Mouse (Mus musculus) frontal cortex, postnatal 25 days (tissue): ENCODE data around the gene Mto1.
"Not testable (repeated sequence)": the region's sequence is repeated elsewhere in the genome, so short reads cannot be mapped to it uniquely, and the experiment has no call there.

Experiments
- DNase-seq, 2 experiments: peaks; one replicate each; pipeline ENCODE4 v3.0.0; 2022; ENCODE audit warnings: low spot score in 2 of 2

Gene Mto1

GRCm38 (mm10) chr9:78475873-78476272, 27.9 kb downstream of the Mto1 start:
- DNase-seq, result no peak

DNA sequence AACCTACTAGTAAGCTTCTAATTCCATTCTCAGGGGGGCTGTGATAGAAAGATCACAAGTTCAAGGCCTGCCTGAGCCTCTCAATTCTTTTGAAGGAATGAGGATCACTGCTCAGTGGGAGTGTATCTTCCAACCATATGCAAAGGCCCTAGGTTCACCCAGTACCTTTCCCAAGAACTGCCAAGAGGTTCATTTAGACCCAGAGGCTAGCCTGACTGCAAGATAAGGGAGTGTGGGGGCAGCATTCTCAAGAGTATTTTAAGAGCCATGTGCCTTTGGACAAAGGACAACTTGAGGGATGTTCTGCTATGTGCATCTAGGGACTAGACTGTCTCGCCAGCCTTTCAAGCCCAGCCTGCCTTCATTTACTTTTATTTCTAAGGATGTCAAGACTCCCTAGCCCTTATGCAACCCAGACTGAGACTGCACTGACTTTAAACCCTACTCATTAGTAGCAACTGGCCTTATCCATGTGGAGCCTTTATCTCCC, 28.6 kb downstream of the Mto1 start:
- DNase-seq, result no peak

DNA sequence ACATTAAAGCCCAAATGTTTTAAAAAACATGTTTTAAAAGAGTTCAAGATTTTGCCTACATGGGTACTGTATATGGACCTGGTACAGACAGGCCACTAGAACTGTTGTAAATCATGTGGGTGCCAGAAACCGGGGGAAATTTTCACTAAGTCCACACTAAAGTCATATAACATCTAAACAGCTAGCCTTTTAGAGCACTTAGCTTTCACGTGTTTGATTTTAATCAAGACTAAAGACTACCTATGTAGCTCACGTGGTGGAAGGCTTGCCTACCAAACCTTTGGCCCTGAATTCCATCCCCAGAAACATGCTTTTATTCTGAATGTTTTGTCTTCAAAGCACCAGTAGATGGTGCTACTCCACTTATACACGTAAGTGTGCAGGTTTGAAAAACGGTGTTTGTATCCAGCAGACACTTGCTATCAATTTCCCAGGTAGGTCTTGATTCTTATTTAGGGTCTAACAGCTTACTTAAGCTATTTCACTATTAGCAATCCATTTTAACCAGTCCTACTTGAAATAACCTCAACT, 29.1 kb downstream of the Mto1 start:
- no peak for DNase-seq

- not testable (repeated sequence) for DNase-seq
Measured at GRCm38 (mm10) chr9:78478009-78478605, 30.1 kb downstream of the Mto1 start.

DNA sequence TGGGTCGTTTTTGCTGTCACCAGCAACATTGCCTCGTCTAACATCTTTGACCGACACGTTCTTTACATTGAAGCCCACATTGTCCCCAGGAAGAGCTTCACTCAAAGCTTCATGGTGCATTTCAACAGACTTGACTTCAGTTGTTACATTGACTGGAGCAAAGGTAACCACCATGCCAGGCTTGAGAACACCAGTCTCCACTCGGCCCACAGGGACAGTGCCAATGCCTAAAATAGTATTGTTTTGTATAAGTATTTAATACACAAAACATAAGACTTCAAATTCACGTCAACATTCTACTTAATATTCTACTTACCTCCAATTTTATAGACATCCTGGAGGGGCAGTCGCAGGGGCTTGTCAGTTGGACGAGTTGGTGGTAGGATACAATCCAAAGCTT, 31.3 kb downstream of the Mto1 start:
- DNase-seq, result not testable (repeated sequence)

GRCm38 (mm10) chr9:78480227-78480626, 32.2 kb downstream of the Mto1 start:
- DNase-seq, result not testable (repeated sequence)

DNA sequence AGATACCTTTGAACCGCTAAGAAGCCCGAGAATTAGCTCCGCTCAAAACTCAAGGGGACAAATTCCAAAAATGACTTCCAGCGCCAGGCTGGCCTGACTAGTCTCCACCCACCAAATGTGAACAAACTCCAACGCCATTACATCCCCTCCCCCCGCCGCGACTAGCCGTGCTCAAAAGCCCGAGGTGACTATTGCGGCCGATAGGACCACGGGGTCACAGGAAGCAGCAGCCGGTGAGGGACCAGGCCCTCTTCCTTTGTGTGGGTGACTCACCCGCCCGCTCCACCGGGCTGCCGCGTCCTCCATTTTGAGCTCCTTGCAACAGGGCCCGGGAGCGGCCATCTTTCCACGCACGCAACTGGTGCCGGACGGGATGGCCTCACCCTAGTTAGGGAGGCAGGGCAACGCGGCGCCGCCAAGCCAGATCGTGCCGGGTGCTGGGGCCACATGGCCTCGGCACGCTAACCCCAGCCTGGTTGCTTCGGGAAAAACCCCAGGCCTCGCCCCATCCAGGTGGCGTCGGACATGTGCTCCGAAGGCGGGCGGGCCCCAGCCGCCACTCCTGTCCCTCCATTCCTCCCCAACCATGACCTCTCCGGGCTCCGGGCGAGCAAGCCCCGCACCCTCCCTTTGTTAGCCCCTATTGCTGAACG, 32.8 kb downstream of the Mto1 start:
- DNase-seq, result peak; percentile 55 to 64

- DNase-seq, result peak; percentile 89 to 92
Measured at GRCm38 (mm10) chr9:78481423-78482331, 33.7 kb downstream of the Mto1 start.

- no peak for DNase-seq
Measured at GRCm38 (mm10) chr9:78482386-78482785, 34.4 kb downstream of the Mto1 start.

DNA sequence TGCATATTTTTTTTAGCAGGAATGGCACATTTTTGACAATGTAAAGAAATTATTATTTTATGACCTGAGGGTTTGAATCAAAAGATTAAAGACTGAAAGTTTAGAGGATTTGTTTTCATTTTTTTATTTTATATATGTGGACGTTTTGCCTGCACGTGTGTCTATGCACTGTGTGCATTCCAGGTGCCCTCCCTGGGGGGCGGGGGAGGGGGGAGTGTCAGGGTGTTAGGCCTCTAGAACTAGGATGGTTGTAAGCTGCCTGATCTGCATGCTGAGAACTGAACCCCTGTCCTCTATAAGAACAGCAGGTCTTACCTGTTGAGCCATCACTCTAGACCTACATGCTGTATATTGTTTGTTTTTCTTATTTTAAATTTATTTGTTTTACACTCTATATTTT, 36.7 kb downstream of the Mto1 start:
- no peak for DNase-seq

DNA sequence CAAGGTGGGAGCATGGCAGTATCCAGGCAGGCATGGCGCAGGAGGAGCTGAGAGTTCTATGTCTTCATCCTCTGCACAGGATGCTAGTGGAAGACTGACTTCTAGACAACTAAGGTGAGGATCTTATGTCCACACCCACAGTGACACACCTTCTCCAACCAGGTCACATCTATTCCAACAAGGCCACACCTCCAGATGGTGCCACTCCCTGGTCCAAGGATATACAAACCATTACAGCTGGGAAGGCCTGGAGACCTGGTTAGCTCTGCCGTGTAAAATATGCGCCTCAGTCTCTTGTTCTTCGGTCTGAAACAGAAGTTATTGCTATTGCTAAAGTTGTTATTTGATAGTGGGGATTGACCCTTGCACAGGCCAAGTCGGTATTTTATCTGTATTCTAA, 40.0 kb downstream of the Mto1 start:
- DNase-seq, result not testable (repeated sequence)

- peak in 1 of 2 experiments; percentile 20 for DNase-seq
Measured at GRCm38 (mm10) chr9:78488890-78489420, 40.9 kb downstream of the Mto1 start, which contains the start of gene Eef1a1. TSS of gene Eef1a1 (minus strand) at chr9:78489151.

DNA sequence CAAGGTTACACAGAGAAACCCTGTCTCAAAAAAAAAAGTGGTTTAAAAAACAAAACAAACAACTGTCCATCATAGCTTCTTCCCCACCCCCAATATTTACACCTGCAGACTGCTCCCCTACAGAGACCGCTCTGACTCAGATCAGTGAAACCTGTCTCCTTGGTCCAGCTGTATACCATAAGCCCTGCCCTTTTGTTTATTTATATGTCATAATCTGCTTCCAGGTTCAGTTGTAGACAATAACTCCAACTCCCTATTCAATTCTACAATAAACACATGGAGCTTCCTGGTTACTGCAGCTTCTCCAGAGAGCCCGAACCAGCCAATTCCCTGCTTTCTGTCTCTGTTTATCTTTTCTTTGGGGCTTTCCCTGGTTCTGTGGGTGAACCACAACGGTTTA, 43.2 kb downstream of the Mto1 start:
- DNase-seq, result no peak

DNA sequence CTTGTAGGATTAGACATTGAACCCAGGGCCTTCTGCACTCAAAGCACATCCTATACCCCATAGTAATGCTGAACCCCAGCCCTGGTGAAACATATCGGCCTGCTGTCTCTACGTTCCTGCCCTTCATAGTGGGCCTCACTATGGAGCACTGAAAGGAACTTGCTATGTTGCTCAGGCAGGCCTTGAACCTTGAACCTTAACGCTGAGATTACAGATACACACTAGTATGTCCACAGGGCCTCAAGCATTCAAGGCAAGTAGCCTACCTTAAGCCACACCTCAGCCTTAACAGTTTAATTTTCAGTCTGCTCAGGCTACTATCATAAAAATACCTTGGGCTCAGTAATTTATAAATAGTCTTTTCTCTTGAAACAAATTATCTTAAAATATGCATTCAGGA, 44.2 kb downstream of the Mto1 start:
- DNase-seq, result no peak

DNA sequence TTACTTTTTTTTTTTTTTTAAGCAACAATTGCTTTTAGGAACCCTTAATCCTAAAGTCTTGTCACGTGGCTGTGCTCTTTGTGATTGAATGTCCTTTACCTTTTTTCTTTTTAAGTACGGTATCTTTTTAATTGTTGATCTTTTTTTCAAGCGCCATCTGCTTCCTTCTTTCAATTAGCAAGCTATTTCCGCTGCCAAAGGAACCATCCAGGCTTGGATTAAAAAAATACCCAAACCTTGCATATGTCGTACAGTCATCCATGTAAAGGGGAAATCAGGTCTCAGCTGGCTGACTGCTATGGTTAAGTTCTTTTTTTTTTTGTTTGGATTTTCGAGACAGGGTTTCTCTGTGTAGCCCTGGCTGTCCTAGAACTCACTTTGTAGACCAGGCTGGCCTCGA, 45.2 kb downstream of the Mto1 start:
- DNase-seq, result no peak

- no peak for DNase-seq
Measured at GRCm38 (mm10) chr9:78500386-78500785, 52.4 kb downstream of the Mto1 start.

GRCm38 (mm10) chr9:78501284-78501683, 53.3 kb downstream of the Mto1 start:
- no peak for DNase-seq

- no peak for DNase-seq
Measured at GRCm38 (mm10) chr9:78503223-78504079, 55.4 kb downstream of the Mto1 start.

DNA sequence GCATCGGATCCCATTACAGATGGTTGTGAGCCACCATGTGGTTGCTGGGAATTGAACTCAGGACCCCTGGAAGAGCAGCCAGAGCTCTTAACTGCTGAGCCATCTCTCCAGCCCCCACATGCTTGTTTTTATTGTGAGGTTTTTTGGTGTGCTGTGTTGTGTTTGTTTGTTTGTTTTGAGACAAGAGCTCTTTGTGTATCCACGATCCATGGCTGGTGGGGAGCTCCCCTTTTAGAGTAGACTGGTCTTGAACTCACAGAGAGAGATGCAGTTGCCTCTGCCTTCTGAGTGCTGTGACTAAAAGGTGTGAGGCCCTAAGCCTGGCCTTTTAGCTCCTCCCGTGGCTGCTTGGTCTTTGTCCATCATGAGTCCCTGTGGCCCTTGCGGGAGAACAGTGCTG, 56.1 kb downstream of the Mto1 start:
- no peak for DNase-seq

DNA sequence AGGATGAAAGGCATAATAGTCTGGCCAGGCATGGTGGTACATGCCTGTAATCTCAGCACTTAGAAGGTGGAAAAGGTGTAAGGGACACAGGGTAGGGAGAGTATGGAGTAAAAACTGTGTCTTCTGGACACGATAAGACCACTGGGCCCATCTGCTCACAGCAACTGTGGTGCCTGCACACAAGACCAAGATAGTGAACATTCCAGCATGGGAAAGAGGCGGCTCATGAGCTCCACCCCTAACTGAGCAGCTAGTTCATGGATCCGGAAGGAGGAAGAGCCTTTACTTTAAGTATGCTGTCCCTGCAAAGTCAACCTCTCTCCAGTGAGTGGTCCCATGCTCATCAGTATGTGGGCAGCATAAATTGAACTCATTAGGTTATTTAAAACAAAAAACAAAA, 56.7 kb downstream of the Mto1 start:
- DNase-seq, result no peak

GRCm38 (mm10) chr9:78505223-78505622, 57.2 kb downstream of the Mto1 start:
- DNase-seq, result no peak
